Mouse (Mus musculus) lung, embryonic 16.5 days (tissue): Measurements from ENCODE around the gene Mamdc2. TPM values are rescaled to one million over a fixed set of nuclear protein-coding genes. Genes with fewer than 3 reads are reported as not detected.

Source experiments
- ATAC-seq: fragments of 200-750 bp; cut with Nextera tagmentation; 2 replicates; pipeline ENCODE4 v1.8.0; 2017; ENCODE audit warnings: low read depth, mild to moderate bottlenecking, moderate library complexity
- H3K27ac ChIP-seq: fragments of 300-500 bp; sonication (generic); 2 replicates; pipeline ENCODE4 v1.5.1; 2014; ENCODE audit warnings: mild to moderate bottlenecking, control low read depth, low read length
- H3K27me3 ChIP-seq: fragments of 300-500 bp; sonication (generic); 2 replicates; pipeline ENCODE4 v1.6.1; 2014; ENCODE audit warnings: low read depth, low read length, mixed read lengths; ENCODE audit not compliant: control insufficient read depth, insufficient read depth
- H3K36me3 ChIP-seq: fragments of 300-500 bp; sonication (generic); 2 replicates; pipeline ENCODE4 v1.6.1; 2014; ENCODE audit warnings: low read length; ENCODE audit not compliant: control insufficient read depth, insufficient read depth
- H3K4me1 ChIP-seq: fragments of 300-500 bp; sonication (generic); replicated peaks from 2 replicates; pipeline ENCODE4 v1.6.1; 2014; ENCODE audit warnings: low read length, mixed read lengths; ENCODE audit not compliant: control insufficient read depth, insufficient read depth
- H3K4me2 ChIP-seq: fragments of 300-500 bp; sonication (generic); 2 replicates; pipeline ENCODE4 v1.6.1; 2014; ENCODE audit warnings: low read depth, low read length, control low read depth
- H3K4me3 ChIP-seq: fragments of 300-500 bp; sonication (generic); 2 replicates; pipeline ENCODE4 v1.5.1; 2014; ENCODE audit warnings: mild to moderate bottlenecking, low read length, control low read depth
- H3K9ac ChIP-seq: fragments of 300-500 bp; sonication (generic); 2 replicates; pipeline ENCODE4 v1.6.1; 2014; ENCODE audit warnings: low read length, control low read depth
- H3K9me3 ChIP-seq: fragments of 300-500 bp; sonication (generic); 2 replicates; pipeline ENCODE4 v1.6.1; 2016; ENCODE audit warnings: low read length; ENCODE audit not compliant: control insufficient read depth
- WGBS: fragments of 180-500 bp; shearing (Covaris S2); extraction: QIAGEN DNeasy Blood & Tissue Kit; methylation state at CpG from one replicate; pipeline ENCODE4 v1.1.7; 2014; 5-methylcytosine and 5-hydroxymethylcytosine counted together
- polyA plus RNA-seq: library from polyadenylated mRNA; unstranded; fragments of >200 nt; fragmentation: Nextera tagmentation; extraction: Ambion mirVana; gene quantifications from 2 replicates; pipeline ENCODE4 v1.2.1, GENCODE M21; 2015

Gene Mamdc2
- polyA plus RNA-seq, 1 experiment from 2014 or later, result 5.2 TPM

DNA sequence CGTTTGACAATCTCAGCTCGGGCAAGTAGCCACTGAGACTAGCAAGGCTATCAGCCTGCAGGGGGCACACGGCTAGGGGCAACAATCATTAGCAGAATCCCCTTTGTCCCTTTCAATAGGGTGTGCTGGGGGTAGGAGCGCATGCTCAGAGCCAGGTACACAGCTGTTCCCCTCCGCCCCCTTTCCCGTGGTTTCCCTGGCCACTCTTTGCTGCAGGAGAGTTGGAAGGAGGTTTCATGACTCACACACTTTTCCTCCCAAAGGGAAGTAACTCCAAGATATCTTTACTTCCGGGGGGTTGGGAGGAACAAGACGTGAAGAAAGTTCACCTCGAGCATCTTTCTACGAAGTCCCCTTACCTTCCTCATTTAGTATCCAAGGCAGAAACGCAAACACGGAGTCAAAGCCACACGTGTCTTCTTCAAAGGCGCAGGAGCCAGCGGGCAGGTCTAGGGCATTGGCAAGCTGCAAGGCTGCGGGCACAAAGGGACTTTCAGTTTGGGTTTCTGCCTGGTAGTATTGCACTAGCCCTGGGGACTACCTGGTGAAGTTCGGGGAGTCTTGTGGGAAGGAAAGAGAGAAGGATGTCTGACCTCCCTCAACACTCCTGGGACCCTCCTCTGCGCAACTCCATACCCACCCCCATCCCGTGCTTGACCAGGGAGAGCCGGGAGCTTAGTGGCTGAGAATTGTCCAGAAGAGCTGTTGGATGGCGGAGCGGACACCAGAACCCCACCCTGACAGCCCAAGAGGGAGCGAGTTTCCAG is 838 bp downstream of the Mamdc2 start:
- peak; percentile 26; the same call in 1 of the 2 replicates for ATAC-seq
- WGBS, result 2% methylated on average over 23 of the region's 23 CpGs
- H3K27me3 ChIP-seq, result no peaks in the 10 kb centered on the region

DNA sequence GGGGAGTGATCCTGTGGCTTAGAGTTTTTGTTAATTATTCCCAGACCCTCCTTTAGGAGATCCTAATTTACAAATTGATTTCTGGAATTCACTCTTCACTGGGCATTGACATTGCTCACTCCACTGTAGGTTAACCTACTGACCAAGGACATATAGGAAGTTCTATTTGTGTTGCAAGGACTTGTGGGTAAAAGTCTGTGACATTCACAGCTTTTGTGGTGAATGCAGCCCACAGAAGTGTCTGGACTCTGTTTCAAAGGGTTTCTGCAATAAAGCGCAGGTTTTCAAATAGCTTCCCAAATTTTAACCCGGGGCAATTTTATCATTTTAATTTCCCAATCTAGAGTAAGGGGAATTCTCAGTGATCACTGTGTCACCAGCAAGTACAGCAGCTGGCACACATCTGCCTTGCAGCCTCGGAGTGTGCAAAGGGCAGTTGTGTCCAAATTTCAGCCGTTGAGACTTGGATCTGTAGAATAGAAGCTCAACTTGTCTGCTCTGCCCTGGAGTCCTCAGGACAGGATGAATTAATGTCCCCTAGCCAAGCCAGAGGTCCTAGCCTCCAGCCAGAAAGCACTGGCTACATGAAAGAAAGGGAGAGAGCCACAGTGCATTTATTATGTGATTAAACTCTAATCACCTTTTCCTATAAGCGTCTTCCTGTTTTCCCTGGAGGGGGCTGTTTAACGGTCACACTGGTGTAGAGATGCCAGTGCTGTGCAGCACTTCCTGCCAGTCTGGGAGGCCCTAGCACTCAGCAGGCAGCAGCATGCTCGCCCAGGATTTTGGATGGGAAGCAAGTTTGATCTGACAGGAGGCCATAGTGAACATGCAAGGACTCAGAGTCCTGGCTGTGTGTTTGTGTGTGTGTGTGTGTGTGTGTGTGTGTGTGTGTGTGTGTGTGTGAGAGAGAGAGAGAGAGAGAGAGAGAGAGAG is 3.1 kb downstream of the Mamdc2 start:
- no peak overlapping the region for H3K4me3 ChIP-seq
- no peak overlapping the region for H3K4me2 ChIP-seq
- H3K27ac ChIP-seq, result 0 out of 2 replicates have a peak overlapping the region, but pooled peaks have one; percentile 6
- no peaks in the 10 kb centered on the region for H3K36me3 ChIP-seq
- ATAC-seq, result peak; percentile 76
- H3K4me1 ChIP-seq, result peaks cover 9% of the 10 kb centered on the region
- H3K9ac ChIP-seq, result no peak overlapping the region
- 27% methylated on average over 7 of the region's 7 CpGs for WGBS
- no peaks in the 10 kb centered on the region for H3K9me3 ChIP-seq
- H3K27me3 ChIP-seq, result no peaks in the 10 kb centered on the region

More for the DNA sequence above, 838 bp downstream of the Mamdc2 start:
- Histone ChIP-seq H3K4me3 (peak overlapping the region; percentile 54), H3K36me3 (no peaks in the 10 kb centered on the region), H3K27ac (no peak overlapping the region), H3K4me2 (peak overlapping the region; percentile 98), H3K4me1 (peaks cover 9% of the 10 kb centered on the region), H3K9me3 (no peaks in the 10 kb centered on the region), H3K9ac (peak overlapping the region; percentile 61)

DNA sequence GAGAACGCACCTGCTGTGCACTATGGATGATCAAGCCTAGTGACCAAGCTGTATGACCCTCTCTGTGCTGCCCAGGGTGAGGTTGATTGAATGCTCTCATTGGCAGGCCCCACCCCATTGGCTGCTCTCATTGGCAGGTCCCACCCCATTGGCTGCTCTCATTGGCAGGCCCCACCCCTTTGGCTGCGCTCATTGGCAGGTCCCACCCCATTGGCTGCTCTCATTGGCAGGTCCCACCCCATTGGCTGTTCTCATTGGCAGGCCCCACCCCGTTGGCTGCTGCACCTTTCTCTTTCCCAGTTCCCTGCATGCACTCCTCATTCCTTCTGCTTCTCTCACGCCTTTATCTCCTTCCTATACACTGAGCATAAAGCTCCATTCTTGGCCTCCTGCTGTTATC is 12.5 kb downstream of the Mamdc2 start:
- H3K27ac ChIP-seq, result no peak overlapping the region
- no peak overlapping the region for H3K4me2 ChIP-seq
- no peak overlapping the region for H3K9ac ChIP-seq
- no peaks in the 10 kb centered on the region for H3K9me3 ChIP-seq
- no peaks in the 10 kb centered on the region for H3K27me3 ChIP-seq
- no peak for ATAC-seq
- H3K4me3 ChIP-seq, result no peak overlapping the region
- H3K4me1 ChIP-seq, result no peaks in the 10 kb centered on the region
- 71% methylated on average over 4 of the region's 4 CpGs for WGBS
- no peaks in the 10 kb centered on the region for H3K36me3 ChIP-seq

DNA sequence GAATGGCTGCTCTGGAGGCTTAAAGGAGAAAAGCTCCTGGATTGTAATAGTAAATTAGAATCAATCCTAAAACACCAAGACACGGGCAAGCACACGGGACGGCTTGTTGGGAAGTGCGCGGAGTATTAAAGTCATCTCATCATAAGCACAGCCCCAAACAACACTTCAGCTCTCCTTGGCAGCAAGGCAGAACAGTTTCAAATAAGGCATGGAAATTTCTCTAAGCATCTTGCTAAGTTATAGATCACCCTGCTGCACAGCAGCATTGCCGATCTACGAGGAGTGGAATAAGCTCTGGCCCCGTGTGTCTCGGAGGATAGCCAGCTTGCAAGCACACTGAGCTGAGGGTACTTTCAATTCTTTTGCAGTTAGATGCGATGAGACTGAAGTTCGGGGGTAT is 13.8 kb downstream of the Mamdc2 start:
- WGBS, result 63% methylated on average over 11 of the region's 11 CpGs

DNA sequence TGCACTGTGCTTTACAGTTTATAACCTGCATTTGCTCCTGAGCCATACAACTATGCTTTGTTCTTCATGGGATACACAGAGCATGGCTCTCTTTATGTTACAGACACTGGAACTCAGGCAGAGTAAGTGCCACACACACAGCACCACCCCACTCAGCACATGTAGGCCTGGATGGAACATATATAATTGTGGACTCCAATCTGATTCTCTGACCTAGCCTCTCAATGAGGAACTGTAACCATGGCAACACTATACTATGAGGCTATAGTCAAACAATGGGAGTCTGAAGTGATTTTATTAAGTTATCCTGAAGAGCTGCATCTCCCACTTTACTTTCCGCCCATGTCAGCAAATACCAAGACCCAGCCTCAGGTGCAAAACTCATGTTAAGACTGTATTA is 30.6 kb downstream of the Mamdc2 start:
- Histone ChIP-seq H3K4me3 (no peak overlapping the region), H3K27ac (no peak overlapping the region), H3K4me2 (no peak overlapping the region), H3K27me3 (no peaks in the 10 kb centered on the region), H3K9me3 (no peaks in the 10 kb centered on the region), H3K36me3 (no peaks in the 10 kb centered on the region), H3K4me1 (no peaks in the 10 kb centered on the region), H3K9ac (no peak overlapping the region)
- 76% methylated on average over 1 of the region's 1 CpGs for WGBS
- ATAC-seq, result no peak

More for the DNA sequence above, 13.8 kb downstream of the Mamdc2 start:
- H3K9me3 ChIP-seq, result no peaks in the 10 kb centered on the region
- peak overlapping the region; percentile 65; the same call in 1 of the 2 replicates for H3K27ac ChIP-seq
- H3K27me3 ChIP-seq, result no peaks in the 10 kb centered on the region
- H3K36me3 ChIP-seq, result no peaks in the 10 kb centered on the region
- H3K4me3 ChIP-seq, result no peak overlapping the region
- no peak overlapping the region for H3K4me2 ChIP-seq
- peak; percentile 62; the same call in 1 of the 2 replicates for ATAC-seq
- H3K9ac ChIP-seq, result no peak overlapping the region
- no peaks in the 10 kb centered on the region for H3K4me1 ChIP-seq

DNA sequence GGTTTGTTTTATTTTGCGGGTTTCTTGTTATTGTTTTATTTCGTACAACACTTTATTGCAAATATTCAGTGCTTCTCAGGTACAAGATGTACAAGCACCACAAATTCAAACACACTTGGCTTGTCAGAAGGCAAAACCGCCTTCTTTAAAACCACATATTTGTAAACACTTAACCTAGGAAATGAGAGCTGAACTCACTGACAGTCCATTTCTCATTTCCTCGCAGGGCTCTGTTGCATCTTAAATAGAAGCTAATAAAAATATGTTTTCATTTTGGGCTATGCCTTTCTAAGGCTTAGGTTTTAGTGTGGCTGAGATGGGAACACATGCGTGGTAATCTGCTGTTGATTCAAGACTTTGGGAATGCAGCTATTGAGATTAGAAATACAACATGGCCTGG is 37.4 kb downstream of the Mamdc2 start:
- no peak overlapping the region for H3K27ac ChIP-seq
- no peaks in the 10 kb centered on the region; the same call in 1 of the 2 replicates for H3K4me1 ChIP-seq
- H3K27me3 ChIP-seq, result no peaks in the 10 kb centered on the region
- 54% methylated on average over 5 of the region's 5 CpGs for WGBS
- H3K36me3 ChIP-seq, result no peaks in the 10 kb centered on the region
- H3K9ac ChIP-seq, result no peak overlapping the region
- no peak overlapping the region for H3K4me3 ChIP-seq
- no peak overlapping the region for H3K4me2 ChIP-seq
- ATAC-seq, result no peak
- H3K9me3 ChIP-seq, result no peaks in the 10 kb centered on the region

DNA sequence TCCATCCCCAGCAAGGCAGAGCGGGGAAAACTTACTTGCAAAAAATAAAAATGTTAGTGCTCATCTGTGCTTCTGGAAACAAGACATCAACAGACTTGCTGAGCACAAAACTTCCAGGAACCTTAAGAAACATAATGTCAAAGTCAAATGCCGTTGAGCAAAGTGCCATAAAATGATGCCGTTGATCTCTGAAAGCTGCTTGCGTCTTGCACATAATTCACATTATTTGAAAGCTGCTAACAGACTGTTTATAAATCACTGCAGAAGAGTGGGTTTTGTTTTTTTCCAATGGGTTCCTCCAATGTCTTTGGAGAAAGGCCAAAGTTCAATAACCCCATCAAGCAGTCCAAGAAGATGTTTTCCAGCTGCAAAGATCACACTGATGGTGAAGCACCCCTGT is 37.9 kb downstream of the Mamdc2 start:
- H3K27ac ChIP-seq, result no peak overlapping the region
- no peak overlapping the region for H3K4me3 ChIP-seq
- no peak overlapping the region for H3K9ac ChIP-seq
- no peaks in the 10 kb centered on the region for H3K9me3 ChIP-seq
- 0 out of 2 replicates have a peak, but pooled peaks have one; percentile 26 for ATAC-seq
- H3K27me3 ChIP-seq, result no peaks in the 10 kb centered on the region
- H3K4me2 ChIP-seq, result no peak overlapping the region
- H3K4me1 ChIP-seq, result no peaks in the 10 kb centered on the region; the same call in 1 of the 2 replicates
- 42% methylated on average over 4 of the region's 4 CpGs for WGBS
- H3K36me3 ChIP-seq, result no peaks in the 10 kb centered on the region

DNA sequence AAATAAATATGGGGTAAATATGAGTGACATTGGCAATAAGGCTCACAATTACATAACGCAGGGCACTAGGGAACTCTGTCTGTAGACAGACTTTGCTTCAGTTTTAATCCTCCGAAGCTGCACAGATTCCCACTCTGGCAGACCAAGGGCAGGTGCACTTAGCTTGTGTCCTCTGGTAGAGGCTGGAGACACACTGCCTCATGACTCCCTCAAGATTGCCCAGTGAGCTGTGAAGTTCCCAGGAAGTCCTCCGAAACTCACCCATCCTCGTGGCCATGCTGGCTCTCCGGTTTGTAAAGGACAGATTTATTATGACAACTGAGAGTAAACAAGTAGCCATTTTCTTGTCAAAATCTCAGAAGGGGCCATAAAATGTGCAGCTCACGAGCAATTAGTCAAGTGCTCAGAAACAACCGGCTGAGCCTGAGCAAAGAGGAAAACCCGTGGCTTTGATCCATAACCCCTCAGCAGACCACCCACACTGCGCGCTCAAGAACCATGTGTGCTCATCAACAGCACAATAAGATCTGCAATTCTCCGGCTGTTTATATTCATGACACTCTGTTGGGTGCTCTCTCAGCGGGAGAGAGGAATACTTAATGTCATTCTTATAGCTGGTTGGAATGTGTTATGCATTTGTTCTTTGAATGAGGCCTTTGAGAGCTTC is 46.6 kb downstream of the Mamdc2 start:
- no peaks in the 10 kb centered on the region for H3K27me3 ChIP-seq
- H3K9me3 ChIP-seq, result no peaks in the 10 kb centered on the region
- WGBS, result 40% methylated on average over 12 of the region's 12 CpGs
- H3K36me3 ChIP-seq, result no peaks in the 10 kb centered on the region
- no peak overlapping the region for H3K4me3 ChIP-seq
- no peak overlapping the region for H3K9ac ChIP-seq
- H3K4me1 ChIP-seq, result peaks cover 6% of the 10 kb centered on the region; the same call in 1 of the 2 replicates
- peak; percentile 88 for ATAC-seq
- H3K4me2 ChIP-seq, result no peak overlapping the region
- peak overlapping the region; percentile 15; the same call in 1 of the 2 replicates for H3K27ac ChIP-seq
